Mouse (Mus musculus) brain, embryonic 14.5 days (tissue): ENCODE measurements at regions not wholly inside any gene's neighbourhood (a gene's known extent, or its start where the extent isn't known, plus 50 kb on each side); places are given as distances from the start of the nearest gene placed in this dataset.

Experiments
- DNase-seq: peaks from one replicate; pipeline ENCODE4 v3.0.0-alpha.2; 2011; ENCODE audit warnings: low read depth
- CTCF ChIP-seq: fragments of 200-500 bp; IDR thresholded peaks from 2 replicates; pipeline ENCODE4 v1.5.1; 2012; ENCODE audit warnings: inconsistent platforms, mild to moderate bottlenecking, moderate library complexity, borderline replicate concordance; ENCODE audit not compliant: insufficient read depth, insufficient read length; ENCODE audit errors: extremely low read depth
- POLR2A ChIP-seq: fragments of 200-500 bp; IDR thresholded peaks from 2 replicates; pipeline ENCODE4 v1.6.1; 2012; ENCODE audit warnings: mild to moderate bottlenecking, inconsistent platforms, borderline replicate concordance; ENCODE audit not compliant: poor library complexity, insufficient read depth, insufficient read length, severe bottlenecking; ENCODE audit errors: extremely low read depth

DNA sequence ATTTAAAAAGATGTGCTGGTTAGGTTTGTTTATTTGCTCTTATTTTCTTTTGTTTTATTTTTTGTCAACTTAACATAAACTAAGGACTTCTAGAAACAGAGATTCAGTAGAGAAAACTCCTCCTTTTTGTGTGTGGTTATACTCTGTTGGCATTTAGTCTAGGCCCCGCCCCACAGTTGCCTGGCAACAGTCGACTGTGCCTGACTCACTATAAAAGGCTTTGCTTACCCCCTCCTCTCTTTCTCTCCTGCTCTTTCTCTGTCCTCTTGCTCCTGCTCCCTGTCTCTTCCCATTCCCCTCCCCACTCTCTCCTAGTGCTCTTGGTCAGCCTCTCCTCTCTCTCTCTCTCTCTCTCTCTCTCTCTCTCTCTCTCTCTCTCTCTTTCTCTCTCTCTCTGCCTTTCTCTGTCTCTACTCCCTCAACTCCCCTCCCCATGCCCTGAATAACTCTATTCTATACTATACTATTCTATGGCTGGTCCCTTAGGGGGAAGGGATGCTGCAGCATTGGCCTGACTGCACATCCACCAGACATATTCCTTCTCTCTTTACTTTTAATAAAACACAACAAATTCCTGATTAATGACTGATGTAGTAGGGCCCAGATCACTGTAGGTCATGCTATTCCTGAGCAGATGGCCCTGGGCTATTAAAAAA is 76.6 kb upstream of the Fscb start:
- peak; percentile 70 for DNase-seq
- TF ChIP-seq POLR2A = no peak
- no peak for TF ChIP-seq CTCF

DNA sequence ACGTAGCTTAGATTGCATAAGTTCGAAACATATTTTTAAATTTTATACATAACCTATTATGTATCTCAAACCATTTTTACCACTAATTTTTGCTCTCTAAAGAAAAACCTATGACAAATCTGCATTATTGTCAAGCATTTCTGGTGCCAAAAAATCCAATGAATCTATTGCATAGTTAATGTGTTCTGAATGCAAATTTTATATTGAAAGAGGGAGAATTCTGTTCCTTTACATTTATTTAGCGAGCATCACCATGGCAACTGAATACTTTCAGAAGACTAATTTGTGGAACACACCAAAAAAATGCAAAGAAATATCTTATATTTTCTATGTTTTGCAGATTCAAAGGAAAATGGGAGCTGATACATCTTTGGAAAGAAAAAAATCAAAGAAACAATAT is 66.6 kb upstream of the Fscb start:
- TF ChIP-seq CTCF (no peak), POLR2A (no peak)
- DNase-seq = peak; percentile 28
